In genomic region chr19:46285631-46286030, GRCm38 (mm10) we compare ENCODE assay signal across 19 mouse cellular contexts. TPM values are rescaled to one million over a fixed set of nuclear protein-coding genes. Genes with fewer than 3 reads are reported as not detected.
DNase-seq lines count a peak whose midpoint lies in the region; ATAC-seq and TF ChIP-seq lines count a peak whose summit lies in the region.
"Had no signal": no experiment of that assay in that cellular context is flagged by ENCODE, and none has a peak within 500 bp of the region (broad histone marks: within the 10 kb centered on the region; RNA-seq: fewer than 3 reads in every experiment).

No protein-coding gene starts in this region.

- no peak overlapping the region for H3K4me3 ChIP-seq in cerebellum, adult 2 months (replicated peaks; ENCODE audit: insufficient read depth, low read depth, low read length)
- H3K4me3 ChIP-seq in heart, embryonic 10.5 days = no peak overlapping the region
- H3K4me3 ChIP-seq in heart, embryonic 11.5 days (ENCODE audit: low read depth, low read length) = no peak overlapping the region
- no peak overlapping the region for H3K4me3 ChIP-seq in stomach, postnatal 0 days (ENCODE audit: low read depth, low read length)
- H3K4me3 ChIP-seq in midbrain, embryonic 15.5 days = no peak overlapping the region
- H3K4me3 ChIP-seq: embryonic facial prominence, embryonic 13.5 days; embryonic facial prominence, embryonic 15.5 days; erythroblast, embryonic 14.5 days; forebrain, embryonic 10.5 days; forebrain, embryonic 12.5 days had no signal

- no peak overlapping the region for H3K9ac ChIP-seq in heart, embryonic 11.5 days (ENCODE audit: low read depth, low read length)
- H3K9ac ChIP-seq in stomach, postnatal 0 days (ENCODE audit: low read length) = no peak overlapping the region
- H3K9ac ChIP-seq in midbrain, embryonic 15.5 days = no peak overlapping the region
- H3K9ac ChIP-seq: embryonic facial prominence, embryonic 13.5 days; embryonic facial prominence, embryonic 15.5 days; forebrain, embryonic 12.5 days had no signal

- H3K4me2 ChIP-seq in heart, embryonic 11.5 days = no peak overlapping the region
- H3K4me2 ChIP-seq in stomach, postnatal 0 days (replicated peaks; ENCODE audit: low read depth) = no peak overlapping the region
- no peak overlapping the region for H3K4me2 ChIP-seq in midbrain, embryonic 15.5 days
- H3K4me2 ChIP-seq: embryonic facial prominence, embryonic 13.5 days; embryonic facial prominence, embryonic 15.5 days; forebrain, embryonic 12.5 days had no signal

- H3K27ac ChIP-seq in cerebellum, adult 2 months (ENCODE audit: insufficient read depth, low read length) = no peak overlapping the region
- no peak overlapping the region for H3K27ac ChIP-seq in heart, embryonic 10.5 days
- no peak overlapping the region for H3K27ac ChIP-seq in heart, embryonic 11.5 days (ENCODE audit: low read depth, low read length)
- H3K27ac ChIP-seq in stomach, postnatal 0 days (replicated peaks) = no peak overlapping the region
- H3K27ac ChIP-seq in midbrain, embryonic 15.5 days = no peak overlapping the region
- H3K27ac ChIP-seq: embryonic facial prominence, embryonic 13.5 days; embryonic facial prominence, embryonic 15.5 days; forebrain, embryonic 10.5 days; forebrain, embryonic 12.5 days had no signal

- TF ChIP-seq POLR2A in cerebellum, adult 2 months (IDR thresholded peaks at IDR 0.05; ENCODE audit: borderline replicate concordance, insufficient read depth, low read length) = no peak

- DNase-seq in cerebellum, adult 11-12 months = peak; percentile 42
- no peak for DNase-seq in cerebellum, postnatal 36 days
- peak; percentile 41 for DNase-seq in cerebellum, adult 9-11 months
- no peak for DNase-seq in cerebellum, adult 2 months
- DNase-seq in heart, embryonic 10.5 days (ENCODE audit: low spot score) = peak; percentile 72
- no peak for DNase-seq in stomach, postnatal 0 days (ENCODE audit: low spot score)
- DNase-seq: adrenal gland, adult 2 months; adrenal gland, postnatal 10 days; adrenal gland, postnatal 25 days; embryo, embryonic 11 days had no signal

- peaks cover 32% of the 10 kb centered on the region for H3K4me1 ChIP-seq in cerebellum, adult 2 months (ENCODE audit: control insufficient read depth, insufficient read depth, low read length)
- no peaks in the 10 kb centered on the region for H3K4me1 ChIP-seq in heart, embryonic 10.5 days
- H3K4me1 ChIP-seq in heart, embryonic 11.5 days (ENCODE audit: control insufficient read depth, insufficient read depth, low read length) = no peaks in the 10 kb centered on the region
- no peaks in the 10 kb centered on the region for H3K4me1 ChIP-seq in stomach, postnatal 0 days (replicated peaks; ENCODE audit: control insufficient read depth, insufficient read depth)
- H3K4me1 ChIP-seq in midbrain, embryonic 15.5 days = no peaks in the 10 kb centered on the region
- H3K4me1 ChIP-seq: embryonic facial prominence, embryonic 13.5 days; embryonic facial prominence, embryonic 15.5 days; forebrain, embryonic 10.5 days; forebrain, embryonic 12.5 days had no signal

- TF ChIP-seq CTCF in cerebellum, adult 2 months (IDR thresholded peaks at IDR 0.05; ENCODE audit: borderline replicate concordance, insufficient read depth, low read depth, low read length) = no peak
- TF ChIP-seq CTCF in stomach, postnatal 0 days (IDR thresholded peaks at IDR 0.05; ENCODE audit: low read depth) = no peak

- H3K9me3 ChIP-seq in heart, embryonic 10.5 days = no peaks in the 10 kb centered on the region
- no peaks in the 10 kb centered on the region for H3K9me3 ChIP-seq in heart, embryonic 11.5 days (replicated peaks; ENCODE audit: control insufficient read depth, low read length)
- no peaks in the 10 kb centered on the region for H3K9me3 ChIP-seq in stomach, postnatal 0 days (ENCODE audit: control insufficient read depth, low read length)
- no peaks in the 10 kb centered on the region for H3K9me3 ChIP-seq in midbrain, embryonic 15.5 days
- H3K9me3 ChIP-seq: embryonic facial prominence, embryonic 13.5 days; embryonic facial prominence, embryonic 15.5 days; forebrain, embryonic 10.5 days; forebrain, embryonic 12.5 days had no signal

- peaks cover 71% of the 10 kb centered on the region for H3K36me3 ChIP-seq in heart, embryonic 10.5 days
- H3K36me3 ChIP-seq in heart, embryonic 11.5 days (ENCODE audit: control insufficient read depth, insufficient read depth, low read length) = peaks cover 40% of the 10 kb centered on the region
- H3K36me3 ChIP-seq in stomach, postnatal 0 days (ENCODE audit: control insufficient read depth, insufficient read depth, low read length) = peaks cover 30% of the 10 kb centered on the region
- peaks cover 48% of the 10 kb centered on the region for H3K36me3 ChIP-seq in midbrain, embryonic 15.5 days (replicated peaks)

- TF ChIP-seq EP300 in stomach, postnatal 0 days (optimal IDR thresholded peaks at IDR 0.05) = no peak

- ATAC-seq in heart, embryonic 11.5 days (replicated peaks; ENCODE audit: insufficient number of reproducible peaks, low FRiP score, low TSS enrichment) = no peak
- ATAC-seq in stomach, postnatal 0 days (ENCODE audit: low FRiP score, low TSS enrichment) = 0 out of 2 replicates have a peak, but pooled peaks have one; percentile 24
- no peak for ATAC-seq in midbrain, embryonic 15.5 days (replicated peaks)
- ATAC-seq: forebrain, embryonic 14.5 days; forebrain, embryonic 16.5 days had no signal

- 76% methylated on average over 7 of the region's 7 CpGs for WGBS in cerebellum, adult 2 months
- 79% methylated on average over 7 of the region's 7 CpGs for WGBS in heart, embryonic 10.5 days
- WGBS in heart, embryonic 11.5 days (ENCODE audit: insufficient replicate concordance) = 85% methylated on average over 7 of the region's 7 CpGs
- WGBS in stomach, postnatal 0 days = 80% methylated on average over 7 of the region's 7 CpGs
- WGBS in midbrain, embryonic 15.5 days = 88% methylated on average over 7 of the region's 7 CpGs

- H3K27me3 ChIP-seq in cerebellum, adult 2 months (ENCODE audit: control insufficient read depth, insufficient read depth, low read length) = no peaks in the 10 kb centered on the region
- H3K27me3 ChIP-seq in heart, embryonic 10.5 days (ENCODE audit: insufficient read depth, poor library complexity, severe bottlenecking) = no peaks in the 10 kb centered on the region
- H3K27me3 ChIP-seq in heart, embryonic 11.5 days (ENCODE audit: control insufficient read depth, insufficient read depth, low read length) = no peaks in the 10 kb centered on the region
- H3K27me3 ChIP-seq in stomach, postnatal 0 days (ENCODE audit: control insufficient read depth, insufficient read depth, low read length) = no peaks in the 10 kb centered on the region
- no peaks in the 10 kb centered on the region for H3K27me3 ChIP-seq in midbrain, embryonic 15.5 days (replicated peaks)
- H3K27me3 ChIP-seq: embryonic facial prominence, embryonic 13.5 days; embryonic facial prominence, embryonic 15.5 days; forebrain, embryonic 12.5 days had no signal

RNA-seq across cellular contexts. Expression of gene Nfkb2, which starts 18.5 kb away (rescaled TPM):
- 4.2 TPM in 2 replicates for polyA plus RNA-seq in cerebellum, adult 2 months (2012; rRNA removed)
- polyA plus RNA-seq in heart, embryonic 10.5 days (2016; fragmentation: Nextera tagmentation; extraction: Ambion mirVana) = 5.9 and 7.2 TPM in 2 replicates
- polyA plus RNA-seq in heart, embryonic 11.5 days (2014; fragmentation: Nextera tagmentation; extraction: Ambion mirVana) = 6.8 and 7.3 TPM in 2 replicates
- 11.4 and 11.6 TPM in 2 replicates for polyA plus RNA-seq in stomach, postnatal 0 days (2015; fragmentation: Nextera tagmentation; extraction: Ambion mirVana)
- 2.3 and 2.7 TPM in 2 replicates for polyA plus RNA-seq in midbrain, embryonic 15.5 days (2015; fragmentation: Nextera tagmentation; extraction: Ambion mirVana)

RNA-seq across cellular contexts. Expression of gene Psd, which starts 41.3 kb away (rescaled TPM):
- polyA plus RNA-seq in cerebellum, adult 2 months (2012; rRNA removed) = 194 and 207 TPM in 2 replicates
- polyA plus RNA-seq in heart, embryonic 10.5 days (2016; fragmentation: Nextera tagmentation; extraction: Ambion mirVana) = 6.9 and 10.1 TPM in 2 replicates
- 8.8 and 9.1 TPM in 2 replicates for polyA plus RNA-seq in heart, embryonic 11.5 days (2014; fragmentation: Nextera tagmentation; extraction: Ambion mirVana)
- polyA plus RNA-seq in stomach, postnatal 0 days (2015; fragmentation: Nextera tagmentation; extraction: Ambion mirVana) = 44.9 and 59.2 TPM in 2 replicates
- polyA plus RNA-seq in midbrain, embryonic 15.5 days (2015; fragmentation: Nextera tagmentation; extraction: Ambion mirVana) = 146 and 148 TPM in 2 replicates

RNA-seq across cellular contexts. Expression of gene Fbxl15, which starts 42.4 kb away (rescaled TPM):
- 38.8 and 41.7 TPM in 2 replicates for polyA plus RNA-seq in cerebellum, adult 2 months (2012; rRNA removed)
- 10.3 and 11.3 TPM in 2 replicates for polyA plus RNA-seq in heart, embryonic 10.5 days (2016; fragmentation: Nextera tagmentation; extraction: Ambion mirVana)
- polyA plus RNA-seq in heart, embryonic 11.5 days (2014; fragmentation: Nextera tagmentation; extraction: Ambion mirVana) = 9.6 and 9.7 TPM in 2 replicates
- polyA plus RNA-seq in stomach, postnatal 0 days (2015; fragmentation: Nextera tagmentation; extraction: Ambion mirVana) = 13.2 and 14.8 TPM in 2 replicates
- polyA plus RNA-seq in midbrain, embryonic 15.5 days (2015; fragmentation: Nextera tagmentation; extraction: Ambion mirVana) = 48.2 and 54.8 TPM in 2 replicates

RNA-seq across cellular contexts. Expression of gene Cuedc2, which starts 52.9 kb away (rescaled TPM):
- 258 and 262 TPM in 2 replicates for polyA plus RNA-seq in cerebellum, adult 2 months (2012; rRNA removed)
- 146 and 153 TPM in 2 replicates for polyA plus RNA-seq in heart, embryonic 10.5 days (2016; fragmentation: Nextera tagmentation; extraction: Ambion mirVana)
- polyA plus RNA-seq in heart, embryonic 11.5 days (2014; fragmentation: Nextera tagmentation; extraction: Ambion mirVana) = 124 and 139 TPM in 2 replicates
- 75.3 and 77.5 TPM in 2 replicates for polyA plus RNA-seq in stomach, postnatal 0 days (2015; fragmentation: Nextera tagmentation; extraction: Ambion mirVana)
- polyA plus RNA-seq in midbrain, embryonic 15.5 days (2015; fragmentation: Nextera tagmentation; extraction: Ambion mirVana) = 340 and 347 TPM in 2 replicates

RNA-seq across cellular contexts. Expression of gene Mfsd13a, which starts 55.3 kb away (rescaled TPM):
- 32.3 and 32.9 TPM in 2 replicates for polyA plus RNA-seq in cerebellum, adult 2 months (2012; rRNA removed)
- 5.5 and 9.0 TPM in 2 replicates for polyA plus RNA-seq in heart, embryonic 10.5 days (2016; fragmentation: Nextera tagmentation; extraction: Ambion mirVana)
- polyA plus RNA-seq in heart, embryonic 11.5 days (2014; fragmentation: Nextera tagmentation; extraction: Ambion mirVana) = 3.1 and 4.0 TPM in 2 replicates
- polyA plus RNA-seq in stomach, postnatal 0 days (2015; fragmentation: Nextera tagmentation; extraction: Ambion mirVana) = 5.3 and 7.7 TPM in 2 replicates
- polyA plus RNA-seq in midbrain, embryonic 15.5 days (2015; fragmentation: Nextera tagmentation; extraction: Ambion mirVana) = 11.1 and 11.7 TPM in 2 replicates

Comparison
In these comparisons a context has a peak if more than half of its experiments do, and no peak if none do; other contexts are left out.
1. DNase-seq: peak in cerebellum, adult 11-12 months (single experiment), cerebellum, adult 9-11 months (single experiment) and heart, embryonic 10.5 days (single experiment); none in cerebellum, postnatal 36 days (0 of 2), cerebellum, adult 2 months (0 of 2) and stomach, postnatal 0 days (single experiment).